Mouse (Mus musculus) cortical plate, adult 2 months (tissue): ENCODE results near the gene Dnaja4.

Experiments
- CTCF ChIP-seq: fragments of 200-500 bp; IDR thresholded peaks from 2 replicates; pipeline ENCODE4 v1.5.1; 2011; ENCODE audit warnings: mild to moderate bottlenecking, control low read depth, low read length; ENCODE audit not compliant: insufficient read depth; ENCODE audit errors: extremely low read depth
- POLR2A ChIP-seq: fragments of 200-500 bp; IDR thresholded peaks from 2 replicates; pipeline ENCODE4 v1.6.1; 2011; ENCODE audit warnings: mild to moderate bottlenecking, low read length, control low read depth; ENCODE audit not compliant: insufficient read depth; ENCODE audit errors: extremely low read depth

DNA sequence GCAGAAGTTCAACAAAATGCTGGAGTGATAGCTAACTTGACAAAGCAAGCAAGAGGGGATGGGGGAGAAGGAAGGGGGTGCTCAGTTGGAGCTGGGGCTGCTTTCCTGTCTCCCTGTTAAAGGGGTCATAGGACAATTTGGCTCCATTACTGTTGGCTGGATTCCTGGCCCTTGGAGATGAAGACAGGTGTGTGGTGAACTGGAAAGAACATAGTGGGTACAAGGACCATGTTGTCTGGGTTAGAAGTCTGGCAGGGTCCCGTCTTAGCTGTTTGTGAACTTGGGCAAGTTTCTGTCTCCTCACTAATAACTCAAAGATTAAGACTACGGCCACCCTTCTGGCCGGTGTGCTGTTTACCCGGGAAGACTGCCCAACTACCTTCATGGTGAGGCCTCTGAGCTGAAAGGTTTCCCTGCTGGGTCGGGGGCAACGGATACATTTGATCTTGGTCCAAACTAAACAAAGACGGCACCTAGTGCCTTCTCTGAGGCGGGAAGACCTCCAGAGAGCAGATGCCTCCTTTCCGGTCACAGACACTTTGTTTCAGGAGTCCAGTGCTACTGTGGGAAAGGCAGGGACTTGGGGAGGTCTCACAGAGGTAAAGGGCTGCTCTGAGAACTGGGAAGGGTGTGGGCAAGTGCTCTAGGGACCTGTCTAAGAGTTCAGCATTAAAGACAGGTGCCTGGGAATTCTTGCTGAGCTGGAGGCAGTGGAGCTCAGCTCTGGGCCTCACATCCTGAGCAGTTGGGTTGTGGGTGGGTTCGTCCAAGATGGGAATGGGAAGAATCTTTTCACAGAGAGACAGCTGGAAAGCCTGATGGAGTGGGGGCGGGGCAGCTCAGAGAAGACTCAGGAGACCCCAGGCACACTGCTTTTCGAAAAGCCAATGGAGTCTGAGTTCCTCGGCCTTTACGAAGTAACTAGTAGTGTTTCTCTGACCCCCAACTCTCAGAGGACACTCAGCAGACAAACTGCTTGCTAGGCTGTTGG is 11.1 kb upstream of the Dnaja4 start:
- no peak for TF ChIP-seq CTCF
- TF ChIP-seq POLR2A: no peak
